Mouse (Mus musculus) urinary bladder, adult 2 months (tissue): Measurements from ENCODE around the gene Efcab6. TPM values are rescaled to one million over a fixed set of nuclear protein-coding genes. Genes with fewer than 3 reads are reported as not detected.

ENCODE experiments used
- DNase-seq: peaks from one replicate; pipeline ENCODE4 v3.0.0; 2022; ENCODE audit warnings: low spot score
- polyA plus RNA-seq: library from polyadenylated mRNA; depleted of rRNA; stranded (reverse); fragments of >200 nt; gene quantifications from 2 replicates; pipeline ENCODE4 v1.2.3, GENCODE M21; 2012

Efcab6 gene
- polyA plus RNA-seq, 1 experiment: 0.12 TPM

- DNase-seq: no peak
These were observed 6.3 kb downstream of the Efcab6 start for GRCm38 (mm10) chr15:84058841-84059240.

DNA sequence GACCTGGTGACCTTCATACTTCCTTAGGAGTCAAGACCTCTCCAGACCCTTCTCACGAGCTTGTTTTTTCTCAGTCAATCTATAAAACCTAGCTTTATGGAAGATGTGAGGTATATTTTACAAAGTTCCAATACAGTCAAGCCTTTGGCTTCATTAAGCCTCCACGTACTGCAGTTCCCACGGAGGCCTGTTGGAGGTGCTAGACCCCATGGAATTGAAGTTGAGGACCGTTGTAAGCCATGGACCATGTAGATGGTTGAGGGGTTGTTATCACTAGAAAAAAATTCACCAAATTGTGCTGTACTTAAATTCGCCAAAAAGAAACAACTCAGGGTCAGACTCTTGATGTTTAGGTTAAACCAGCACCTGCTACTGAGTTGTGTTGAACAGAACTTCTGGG lies 9.1 kb downstream of the Efcab6 start:
- DNase-seq: no peak

- DNase-seq: peak; percentile 55
These were observed 11.3 kb downstream of the Efcab6 start for GRCm38 (mm10) chr15:84053859-84054258.

GRCm38 (mm10) chr15:84053240-84053639 lies 11.9 kb downstream of the Efcab6 start:
- no peak for DNase-seq

DNA sequence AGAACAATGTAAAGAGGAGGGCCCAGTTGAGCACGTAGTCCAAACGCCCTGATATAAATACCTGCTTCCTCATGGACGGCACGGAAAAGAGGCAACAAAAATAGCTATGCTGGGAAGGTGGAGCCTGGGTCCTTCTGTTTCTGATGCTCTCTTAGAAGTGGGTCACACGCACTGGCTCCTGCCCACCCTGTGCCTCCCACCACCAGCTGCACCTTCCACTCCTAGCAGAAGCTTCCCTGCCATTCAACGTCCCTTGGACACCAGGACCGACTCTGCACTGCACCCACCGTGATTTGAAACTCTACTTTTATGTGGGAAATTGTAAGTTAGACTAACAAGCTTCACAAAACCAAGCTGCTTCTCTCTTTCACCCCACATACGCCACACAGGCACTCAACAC lies 12.8 kb downstream of the Efcab6 start:
- no peak for DNase-seq

GRCm38 (mm10) chr15:84049570-84049969 lies 15.6 kb downstream of the Efcab6 start:
- DNase-seq: no peak

DNA sequence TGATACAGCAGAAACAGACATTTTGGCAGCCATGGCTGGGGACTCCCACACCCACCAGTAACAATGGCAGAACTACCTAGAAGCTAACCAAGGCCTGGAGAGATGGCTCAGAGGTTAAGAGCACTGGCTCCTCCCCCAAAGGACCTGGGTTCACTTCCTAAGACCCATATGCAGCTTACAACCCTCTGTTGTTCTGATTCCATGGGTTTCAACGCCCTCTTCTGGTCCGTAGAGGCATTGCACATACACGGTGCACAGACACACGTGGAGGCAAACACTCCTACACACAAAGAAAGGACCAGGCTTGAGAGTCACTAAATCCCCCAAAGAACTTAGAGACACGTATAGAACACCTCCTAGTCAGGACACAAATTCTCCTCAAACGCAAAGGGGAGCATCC lies 19.6 kb downstream of the Efcab6 start:
- no peak for DNase-seq

- DNase-seq: no peak
These were observed 28.1 kb downstream of the Efcab6 start for GRCm38 (mm10) chr15:84037067-84037466.

- no peak for DNase-seq
These were observed 39.5 kb downstream of the Efcab6 start for GRCm38 (mm10) chr15:84025651-84026050.

GRCm38 (mm10) chr15:84024851-84025250 lies 40.3 kb downstream of the Efcab6 start:
- no peak for DNase-seq

DNA sequence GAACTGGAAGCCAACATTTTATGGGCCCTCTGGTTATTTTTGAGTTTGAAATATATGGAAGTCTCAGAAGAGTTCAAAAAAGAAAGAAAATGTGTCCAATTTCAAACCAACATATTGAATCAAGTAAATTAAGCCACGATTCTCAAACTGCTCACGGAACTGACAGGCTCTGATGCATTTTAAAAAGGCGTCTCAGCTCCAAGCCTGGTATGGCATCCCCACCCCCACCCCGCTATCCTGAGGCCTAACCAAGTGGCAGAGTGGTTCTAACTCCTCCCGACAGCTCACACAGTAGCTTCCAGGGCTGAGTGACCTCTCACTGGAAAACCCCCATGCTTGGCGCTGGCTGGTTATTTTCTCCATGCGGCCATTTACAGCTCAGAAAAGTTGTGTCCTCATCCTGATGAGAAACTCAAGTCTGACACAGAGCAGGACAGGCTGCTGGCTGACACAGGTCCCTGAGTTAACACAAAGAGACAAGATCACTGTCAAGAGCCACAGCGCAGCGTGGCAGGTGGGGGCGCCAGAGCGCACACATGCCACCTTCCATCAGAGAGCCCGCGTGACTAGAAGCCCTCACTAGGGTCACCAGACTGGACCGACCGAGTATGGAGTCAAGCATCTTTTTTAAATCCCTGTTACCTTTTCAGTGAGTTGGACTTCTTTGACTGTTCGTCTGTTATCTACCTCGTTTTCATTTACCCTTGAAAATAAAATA lies 55.7 kb downstream of the Efcab6 start:
- DNase-seq: no peak

DNA sequence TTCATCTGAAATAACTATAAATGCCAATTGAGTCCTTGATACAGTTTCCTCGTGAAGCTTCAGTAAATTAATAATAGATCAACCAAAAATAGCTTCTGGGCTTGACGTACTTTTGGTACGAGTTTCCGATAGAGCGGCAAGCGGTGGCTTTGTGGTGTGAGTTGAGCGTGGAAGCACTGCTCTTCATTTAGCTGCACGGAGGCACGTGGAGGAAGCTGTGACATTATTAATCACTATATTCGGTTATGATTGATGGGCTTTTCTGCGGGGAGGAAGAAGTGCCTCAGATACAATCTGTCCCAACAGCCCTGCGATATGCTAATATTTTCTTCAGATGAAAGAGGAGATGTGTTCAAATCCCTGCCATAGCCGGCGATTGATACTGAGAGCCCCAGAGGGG lies 60.9 kb downstream of the Efcab6 start:
- DNase-seq: no peak

- no peak for DNase-seq
These were observed 66.1 kb downstream of the Efcab6 start for GRCm38 (mm10) chr15:83999071-83999470.

DNA sequence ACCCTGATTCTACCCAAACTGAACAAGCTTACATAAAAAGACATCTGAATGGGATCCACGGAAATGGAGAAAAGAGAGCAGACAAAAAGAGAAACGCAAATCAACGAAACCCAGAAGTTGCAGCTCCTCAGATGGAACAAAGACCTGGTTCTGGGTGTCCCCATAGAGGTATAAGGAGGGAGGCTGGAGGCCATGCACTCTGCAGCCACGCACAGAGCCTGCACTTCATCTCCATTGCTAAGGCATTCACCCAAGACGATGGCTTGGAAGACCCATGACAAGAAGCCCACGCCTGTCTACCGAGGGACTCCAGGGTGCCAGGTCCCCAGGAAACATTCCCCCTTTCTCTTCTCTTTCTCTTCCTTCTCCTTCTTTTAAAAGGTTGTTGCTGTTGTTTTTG lies 66.6 kb downstream of the Efcab6 start:
- no peak for DNase-seq

DNA sequence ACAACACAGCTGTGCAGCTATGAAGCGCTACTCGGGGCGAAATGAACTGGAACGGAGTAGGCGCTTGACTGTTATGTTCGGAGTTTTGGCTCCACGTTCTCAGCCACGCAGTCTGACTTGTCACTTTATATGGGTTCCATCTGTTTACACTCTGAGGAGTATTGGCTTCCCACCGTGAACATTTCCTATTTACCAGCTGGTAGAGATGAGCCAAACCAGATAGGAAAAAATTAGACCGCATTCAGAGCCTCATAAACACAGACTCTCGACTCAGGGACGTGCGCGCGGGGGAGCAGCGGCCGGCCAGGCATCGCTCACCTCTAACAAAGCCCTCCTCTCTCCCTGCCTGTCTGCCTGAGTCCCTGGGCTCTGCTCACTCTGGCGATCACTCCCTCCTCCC lies 67.1 kb downstream of the Efcab6 start:
- DNase-seq: no peak

- no peak for DNase-seq
These were observed 67.6 kb downstream of the Efcab6 start for GRCm38 (mm10) chr15:83997550-83997949.

DNA sequence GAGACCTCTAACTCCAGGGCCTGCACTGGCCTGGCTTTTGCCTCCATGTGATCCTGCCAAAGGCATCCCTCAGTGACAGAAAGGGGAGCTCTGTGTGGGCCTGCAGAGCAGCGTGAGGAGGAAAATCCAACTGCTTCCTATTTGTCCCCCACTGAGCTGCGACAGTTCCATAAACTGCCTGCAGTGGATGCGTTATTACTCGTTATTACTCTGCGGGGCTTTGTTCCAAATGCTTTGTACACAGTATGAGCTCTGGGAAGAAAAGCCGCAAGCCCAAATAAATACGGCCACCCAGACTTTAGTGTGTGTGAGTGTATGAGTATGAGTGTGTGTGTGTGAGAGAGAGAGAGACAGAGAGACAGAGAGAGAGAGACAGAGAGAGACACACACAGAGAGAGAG lies 68.3 kb downstream of the Efcab6 start:
- no peak for DNase-seq

DNA sequence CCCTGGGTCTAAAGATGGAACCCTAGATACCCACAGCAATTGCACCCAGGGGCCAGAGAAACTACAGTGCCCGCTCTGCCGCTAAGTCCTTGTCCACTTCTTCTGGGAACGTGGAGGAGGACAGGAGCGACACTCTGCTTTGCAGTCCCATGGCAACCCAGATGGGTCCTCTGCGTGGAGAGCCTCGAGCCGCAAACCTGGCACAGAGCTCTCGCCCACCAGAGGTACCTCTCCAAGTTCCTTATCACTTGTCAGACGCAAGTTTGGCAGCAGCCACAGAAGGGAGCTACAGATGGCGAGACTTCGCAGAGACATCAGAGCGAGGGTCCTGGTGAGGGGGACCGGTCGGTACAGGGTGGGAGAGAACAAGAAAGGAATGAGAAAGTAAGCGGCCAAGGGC lies 73.0 kb downstream of the Efcab6 start:
- no peak for DNase-seq

GRCm38 (mm10) chr15:83991461-83991860 lies 73.7 kb downstream of the Efcab6 start:
- no peak for DNase-seq

- no peak for DNase-seq
These were observed 75.9 kb downstream of the Efcab6 start for GRCm38 (mm10) chr15:83989241-83989640.

DNA sequence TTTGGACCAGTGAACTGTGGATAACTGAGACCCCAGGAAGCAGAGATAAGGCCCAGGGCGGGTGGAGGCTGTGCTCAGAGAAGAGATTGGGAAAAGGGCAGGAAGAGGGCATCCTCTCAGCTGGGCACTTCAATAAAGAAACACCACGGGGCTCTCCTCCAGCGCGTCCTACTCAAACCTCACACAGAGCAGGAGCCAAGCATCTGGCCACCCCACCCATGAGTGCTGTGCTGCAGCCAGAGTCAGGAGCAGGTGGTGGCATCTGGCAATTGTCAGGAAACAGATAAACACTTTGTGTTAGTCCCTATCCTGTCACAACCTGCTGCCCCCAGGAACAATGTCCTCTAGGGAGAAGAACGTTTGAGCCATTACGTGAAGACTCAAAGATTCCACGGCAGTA lies 77.1 kb downstream of the Efcab6 start:
- no peak for DNase-seq

GRCm38 (mm10) chr15:83982186-83982936 lies 82.8 kb downstream of the Efcab6 start:
- no peak for DNase-seq

GRCm38 (mm10) chr15:83978865-83979264 lies 86.3 kb downstream of the Efcab6 start:
- no peak for DNase-seq
